In the genomic region with DNA sequence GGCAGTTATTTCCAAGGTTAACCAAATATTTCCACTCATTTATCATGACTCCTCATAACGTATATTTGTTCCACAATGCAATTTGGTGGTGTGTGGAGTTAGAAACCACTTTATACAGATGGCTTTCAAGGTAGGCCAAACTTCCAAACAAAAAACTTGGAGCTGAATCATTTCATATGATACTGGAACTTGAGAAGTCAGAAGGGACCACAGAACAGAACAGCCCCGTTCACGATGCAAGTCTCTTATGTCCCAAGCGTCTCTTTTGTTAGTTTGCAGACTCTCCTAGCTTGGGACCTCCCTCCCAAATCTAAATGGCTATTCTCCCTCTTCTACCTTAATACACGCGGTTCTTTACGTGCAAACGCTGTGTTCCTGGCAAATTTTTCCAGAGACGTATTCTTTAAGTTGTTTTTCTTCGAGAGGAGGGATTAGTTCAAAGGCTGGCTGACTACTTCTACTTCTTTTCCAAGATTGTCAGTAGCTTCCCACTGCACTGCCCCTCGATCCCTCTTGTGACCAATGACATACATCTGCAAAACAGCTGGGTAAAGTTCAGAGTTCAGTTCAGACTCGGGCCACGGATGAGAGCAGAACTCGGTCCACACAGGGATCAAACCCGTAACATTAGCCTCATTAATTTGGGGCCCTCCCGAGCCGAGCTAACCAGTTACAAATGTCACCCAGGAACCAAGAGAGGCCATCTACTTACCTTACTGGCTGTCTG, we compare ENCODE assay signal across 14 mouse cellular contexts. TPM values are rescaled to one million over a fixed set of nuclear protein-coding genes. Genes with fewer than 3 reads are reported as not detected.
DNase-seq lines count a peak whose midpoint lies in the region; ATAC-seq and TF ChIP-seq lines count a peak whose summit lies in the region.
"Had no signal": no experiment of that assay in that cellular context is flagged by ENCODE, and none has a peak within 500 bp of the region (broad histone marks: within the 10 kb centered on the region; RNA-seq: fewer than 3 reads in every experiment).

No protein-coding gene starts in this region.

- H3K4me2 ChIP-seq in stomach, postnatal 0 days (replicated peaks; ENCODE audit: low read depth) = no peak overlapping the region
- H3K4me2 ChIP-seq: forebrain, embryonic 15.5 days; midbrain, embryonic 11.5 days had no signal

- no peaks in the 10 kb centered on the region for H3K27me3 ChIP-seq in limb, embryonic 10.5 days (ENCODE audit: low read depth, poor library complexity, severe bottlenecking)
- no peaks in the 10 kb centered on the region for H3K27me3 ChIP-seq in stomach, postnatal 0 days (ENCODE audit: control insufficient read depth, insufficient read depth, low read length)
- H3K27me3 ChIP-seq: forebrain, embryonic 15.5 days had no signal

- DNase-seq in embryo, embryonic 10.5 days (ENCODE audit: low spot score) = peak; percentile 47
- no peak for DNase-seq in embryo, embryonic 9.5 days (ENCODE audit: extremely low spot score)
- DNase-seq in kidney, adult 9 months = peak; percentile 39
- DNase-seq in kidney, postnatal 25 days = no peak
- DNase-seq in limb, embryonic 10.5 days (ENCODE audit: low spot score) = peak; percentile 55
- DNase-seq in stomach, postnatal 0 days (ENCODE audit: low spot score) = no peak
- no peak for DNase-seq in frontal cortex, postnatal 36 days (ENCODE audit: low spot score in 2 of 2)
- DNase-seq in cerebellum, postnatal 10 days = no peak
- DNase-seq: cerebellum, adult 18-20 months; lung, postnatal 14 days; right cerebral cortex, postnatal 4 days had no signal

- no peaks in the 10 kb centered on the region for H3K9me3 ChIP-seq in limb, embryonic 10.5 days (replicated peaks)
- H3K9me3 ChIP-seq in stomach, postnatal 0 days (ENCODE audit: control insufficient read depth, low read length) = no peaks in the 10 kb centered on the region
- H3K9me3 ChIP-seq: forebrain, embryonic 15.5 days had no signal

- no peak for TF ChIP-seq EP300 in stomach, postnatal 0 days (optimal IDR thresholded peaks at IDR 0.05)

- H3K36me3 ChIP-seq in limb, embryonic 10.5 days = no peaks in the 10 kb centered on the region
- H3K36me3 ChIP-seq in stomach, postnatal 0 days (ENCODE audit: control insufficient read depth, insufficient read depth, low read length) = no peaks in the 10 kb centered on the region
- H3K36me3 ChIP-seq: forebrain, embryonic 15.5 days had no signal

- 51% methylated on average over 17 of the region's 17 CpGs for WGBS in limb, embryonic 10.5 days
- 49% methylated on average over 17 of the region's 17 CpGs for WGBS in stomach, postnatal 0 days

- H3K27ac ChIP-seq in limb, embryonic 10.5 days = peak overlapping the region; percentile 82
- H3K27ac ChIP-seq in stomach, postnatal 0 days (replicated peaks) = peak overlapping the region; percentile 18; the same call in 1 of the 2 replicates
- H3K27ac ChIP-seq: forebrain, embryonic 15.5 days; liver, embryonic 14.5 days had no signal

- ATAC-seq in stomach, postnatal 0 days (ENCODE audit: low FRiP score, low TSS enrichment) = no peak
- ATAC-seq: forebrain, embryonic 15.5 days had no signal

- H3K4me3 ChIP-seq in limb, embryonic 10.5 days = no peak overlapping the region
- no peak overlapping the region for H3K4me3 ChIP-seq in stomach, postnatal 0 days (ENCODE audit: low read depth, low read length)
- H3K4me3 ChIP-seq: forebrain, embryonic 15.5 days had no signal

- H3K4me1 ChIP-seq in limb, embryonic 10.5 days = peaks cover 58% of the 10 kb centered on the region
- no peaks in the 10 kb centered on the region for H3K4me1 ChIP-seq in stomach, postnatal 0 days (replicated peaks; ENCODE audit: control insufficient read depth, insufficient read depth)

- H3K9ac ChIP-seq in stomach, postnatal 0 days (ENCODE audit: low read length) = no peak overlapping the region
- H3K9ac ChIP-seq: forebrain, embryonic 15.5 days; liver, embryonic 14.5 days had no signal

- TF ChIP-seq CTCF in stomach, postnatal 0 days (IDR thresholded peaks at IDR 0.05; ENCODE audit: low read depth) = no peak

RNA-seq across cellular contexts. Expression of gene Cpa4, which starts 8.5 kb away (rescaled TPM):
- 1.1 and 1.4 TPM in 2 replicates for polyA plus RNA-seq in limb, embryonic 10.5 days (2016; fragmentation: Nextera tagmentation; extraction: Ambion mirVana)
- polyA plus RNA-seq in stomach, postnatal 0 days (2015; fragmentation: Nextera tagmentation; extraction: Ambion mirVana) = 32.7 and 33.7 TPM in 2 replicates

RNA-seq across cellular contexts. Expression of gene Cpa5, which starts 34.2 kb away (rescaled TPM):
- polyA plus RNA-seq in limb, embryonic 10.5 days (2016; fragmentation: Nextera tagmentation; extraction: Ambion mirVana) = 0.23 and 0.35 TPM in 2 replicates
- polyA plus RNA-seq in stomach, postnatal 0 days (2015; fragmentation: Nextera tagmentation; extraction: Ambion mirVana) = 0.16 and 0.18 TPM in 2 replicates

RNA-seq across cellular contexts. Expression of gene Cpa2, which starts 35.3 kb away (rescaled TPM):
- polyA plus RNA-seq in limb, embryonic 10.5 days (2016; fragmentation: Nextera tagmentation; extraction: Ambion mirVana) = 109 and 110 TPM in 2 replicates
- 1.7 and 2.6 TPM in 2 replicates for polyA plus RNA-seq in stomach, postnatal 0 days (2015; fragmentation: Nextera tagmentation; extraction: Ambion mirVana)

Comparison
In these comparisons a context has a peak if more than half of its experiments do, and no peak if none do; other contexts are left out.
1. DNase-seq: peak in embryo, embryonic 10.5 days (single experiment), kidney, adult 9 months (single experiment) and limb, embryonic 10.5 days (single experiment); none in embryo, embryonic 9.5 days (single experiment), kidney, postnatal 25 days (0 of 2), stomach, postnatal 0 days (single experiment), frontal cortex, postnatal 36 days (0 of 2) and cerebellum, postnatal 10 days (0 of 2).
2. RNA of gene Cpa4, which starts 8.5 kb away (polyA plus RNA-seq): 32.7 to 33.7 TPM in stomach, postnatal 0 days; 1.1 to 1.4 TPM in limb, embryonic 10.5 days; every median in the first group is over 10 times any median in the second.
3. RNA of gene Cpa2, which starts 35.3 kb away (polyA plus RNA-seq): 109 to 110 TPM in limb, embryonic 10.5 days; 1.7 to 2.6 TPM in stomach, postnatal 0 days; every median in the first group is over 10 times any median in the second.